Mouse (Mus musculus) limb, embryonic 15.5 days (tissue): ENCODE results near the gene Aggf1. TPM values are rescaled to one million over a fixed set of nuclear protein-coding genes. Genes with fewer than 3 reads are reported as not detected.

Source experiments
- ATAC-seq: fragments of 200-750 bp; cut with Nextera tagmentation; 2 replicates; pipeline ENCODE4 v1.8.0; 2017; ENCODE audit warnings: low read depth, moderate TSS enrichment; ENCODE audit not compliant: insufficient number of reproducible peaks, low FRiP score, low TSS enrichment
- H3K27ac ChIP-seq: fragments of 300-500 bp; sonication (generic); 2 replicates; pipeline ENCODE4 v1.5.1; 2015; ENCODE audit warnings: moderate library complexity, mild to moderate bottlenecking, inconsistent platforms
- H3K27me3 ChIP-seq: fragments of 300-500 bp; sonication (generic); 2 replicates; pipeline ENCODE4 v1.6.1; 2015; ENCODE audit warnings: inconsistent platforms
- H3K36me3 ChIP-seq: fragments of 300-500 bp; sonication (generic); 2 replicates; pipeline ENCODE4 v1.6.1; 2015; ENCODE audit warnings: inconsistent platforms
- H3K4me1 ChIP-seq: fragments of 300-500 bp; sonication (generic); 2 replicates; pipeline ENCODE4 v1.6.1; 2015; ENCODE audit warnings: inconsistent platforms
- H3K4me2 ChIP-seq: fragments of 300-500 bp; sonication (generic); 2 replicates; pipeline ENCODE4 v1.6.1; 2015; ENCODE audit warnings: mild to moderate bottlenecking, inconsistent platforms
- H3K4me3 ChIP-seq: fragments of 300-500 bp; sonication (generic); 2 replicates; pipeline ENCODE4 v1.5.1; 2015; ENCODE audit warnings: mild to moderate bottlenecking, inconsistent platforms
- H3K9ac ChIP-seq: fragments of 300-500 bp; sonication (generic); 2 replicates; pipeline ENCODE4 v1.6.1; 2015; ENCODE audit warnings: inconsistent platforms
- H3K9me3 ChIP-seq: fragments of 300-500 bp; sonication (generic); 2 replicates; pipeline ENCODE4 v1.6.1; 2016; ENCODE audit warnings: inconsistent platforms
- WGBS: fragments of 180-500 bp; shearing (Covaris S2); methylation state at CpG from one replicate; pipeline ENCODE4 v1.1.7; 2015; 5-methylcytosine and 5-hydroxymethylcytosine counted together
- polyA plus RNA-seq: library from polyadenylated mRNA; unstranded; fragments of >200 nt; fragmentation: Nextera tagmentation; extraction: Ambion mirVana; gene quantifications from 2 replicates; pipeline ENCODE4 v1.2.1, GENCODE M21; 2015

Aggf1 gene
- polyA plus RNA-seq, 1 experiment from 2014 or later: 30.8 TPM

DNA sequence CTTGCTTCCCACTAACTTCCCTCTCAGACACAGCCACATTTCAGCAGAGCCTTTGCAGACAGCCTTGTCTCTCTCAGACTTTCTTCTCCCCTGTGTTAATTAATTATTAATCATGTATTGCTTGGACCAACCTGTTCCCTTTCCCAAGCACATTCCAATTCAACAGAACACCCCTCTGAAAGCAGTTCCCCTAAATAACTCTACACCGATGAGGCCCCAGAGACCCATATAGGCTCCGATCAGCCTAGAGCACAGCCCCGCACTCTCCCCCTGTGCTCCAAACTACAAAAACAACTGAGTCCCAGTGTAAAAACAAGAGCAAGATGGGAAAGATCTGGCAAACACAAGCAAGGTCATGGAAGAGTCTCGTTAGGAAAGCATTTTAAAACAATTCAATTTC is 68.6 kb downstream of the Aggf1 start:
- Histone ChIP-seq H3K4me3 (no peak overlapping the region), H3K4me1 (no peaks in the 10 kb centered on the region), H3K27ac (no peak overlapping the region), H3K9ac (no peak overlapping the region), H3K27me3 (no peaks in the 10 kb centered on the region), H3K9me3 (no peaks in the 10 kb centered on the region), H3K36me3 (no peaks in the 10 kb centered on the region), H3K4me2 (0 out of 2 replicates have a peak overlapping the region, but pooled peaks have one; percentile 2)
- WGBS: 46% methylated on average over 4 of the region's 4 CpGs
- no peak for ATAC-seq

Other genes starting within 250 kb of the Aggf1 start
- gene Pde8b, start 125.0 kb downstream of the Aggf1 start, polyA plus RNA-seq: 1.5 and 1.9 TPM in 2 replicates
- gene Zbed3, start 51.7 kb downstream of the Aggf1 start, polyA plus RNA-seq: 58.9 and 59.9 TPM in 2 replicates
- 0.12 and 0.20 TPM in 2 replicates for gene Crhbp, start 69.6 kb upstream of the Aggf1 start, polyA plus RNA-seq
- not detected in 2 replicates for gene S100z, start 103.4 kb upstream of the Aggf1 start, polyA plus RNA-seq
- 3.2 and 5.3 TPM in 2 replicates for gene F2rl1, start 149.9 kb upstream of the Aggf1 start, polyA plus RNA-seq
- 72.4 and 74.6 TPM in 2 replicates for gene F2r, start 243.1 kb upstream of the Aggf1 start, polyA plus RNA-seq